In the genomic region with DNA sequence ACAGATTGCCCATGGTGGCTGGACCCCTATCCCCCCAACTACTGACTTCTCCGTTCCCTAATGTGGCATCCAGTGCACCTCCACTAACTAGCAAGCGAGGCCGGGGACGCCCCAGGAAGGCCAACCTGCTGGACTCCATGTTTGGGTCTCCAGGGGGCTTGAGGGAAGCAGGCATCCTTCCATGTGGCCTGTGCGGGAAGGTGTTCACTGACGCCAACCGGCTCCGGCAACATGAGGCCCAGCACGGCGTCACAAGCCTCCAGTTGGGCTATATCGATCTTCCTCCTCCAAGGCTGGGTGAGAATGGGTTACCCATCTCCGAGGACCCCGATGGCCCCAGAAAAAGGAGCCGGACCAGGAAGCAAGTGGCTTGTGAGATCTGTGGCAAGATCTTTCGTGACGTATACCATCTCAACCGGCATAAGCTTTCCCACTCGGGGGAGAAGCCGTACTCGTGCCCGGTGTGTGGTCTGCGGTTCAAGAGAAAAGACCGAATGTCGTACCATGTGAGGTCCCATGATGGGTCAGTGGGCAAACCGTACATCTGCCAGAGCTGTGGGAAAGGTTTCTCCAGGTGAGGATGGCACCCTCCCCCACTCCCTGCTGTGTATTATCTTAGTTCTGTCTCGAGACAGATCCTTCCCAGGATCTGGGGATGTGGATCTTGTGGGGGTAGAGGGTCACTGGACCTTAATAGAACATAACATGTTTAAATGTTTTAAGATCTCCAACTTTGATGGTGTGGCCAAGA, we compare ENCODE assay signal across 8 mouse cellular contexts. TPM values are rescaled to one million over a fixed set of nuclear protein-coding genes. Genes with fewer than 3 reads are reported as not detected.
DNase-seq lines count a peak whose midpoint lies in the region; ATAC-seq and TF ChIP-seq lines count a peak whose summit lies in the region.

No protein-coding gene starts in this region.

- TF ChIP-seq RAD21 in MEL (IDR thresholded peaks at IDR 0.05; ENCODE audit: low read depth, low read length) = no peak

- no peaks in the 10 kb centered on the region for H3K27me3 ChIP-seq in MEL (ENCODE audit: control insufficient read depth in 1 of 2, insufficient read depth in 2 of 2, low read length in 2 of 2)
- no peaks in the 10 kb centered on the region for H3K27me3 ChIP-seq in forebrain, embryonic 13.5 days
- no peaks in the 10 kb centered on the region for H3K27me3 ChIP-seq in midbrain, embryonic 10.5 days (ENCODE audit: low read depth, poor library complexity, severe bottlenecking)
- H3K27me3 ChIP-seq in thymus, adult 2 months (ENCODE audit: control insufficient read depth, insufficient read depth, low read length) = no peaks in the 10 kb centered on the region

- TF ChIP-seq CTCF in MEL (IDR thresholded peaks at IDR 0.05 in 2 of 3, conservative IDR thresholded peaks at IDR 0.05 in 1 of 3; ENCODE audit: control insufficient read depth in 1 of 3, insufficient read depth in 1 of 3, low read depth in 2 of 3, low read length in 3 of 3, poor library complexity in 1 of 3, severe bottlenecking in 1 of 3) = no peak
- TF ChIP-seq CTCF in thymus, adult 2 months (IDR thresholded peaks at IDR 0.05; ENCODE audit: borderline replicate concordance, control insufficient read depth, extremely low read depth, insufficient read depth, low read length, poor library complexity) = peak; percentile 13; the same call in 1 of the 2 replicates

- TF ChIP-seq POLR2A in MEL (IDR thresholded peaks at IDR 0.05; ENCODE audit: control insufficient read depth in 1 of 2, insufficient read depth in 1 of 2, low read depth in 1 of 2, low read length in 2 of 2, poor library complexity in 1 of 2) = no peak; a peak in 1 of 4 replicates
- no peak for TF ChIP-seq POLR2A in thymus, adult 2 months (IDR thresholded peaks at IDR 0.05; ENCODE audit: control insufficient read depth, extremely low read depth, insufficient read depth, low read length, poor library complexity)

- H3K27ac ChIP-seq in MEL (ENCODE audit: control insufficient read depth, low read depth, low read length) = peak overlapping the region; percentile 64
- peak overlapping the region; percentile 100 for H3K27ac ChIP-seq in forebrain, embryonic 13.5 days
- peak overlapping the region; percentile 100 for H3K27ac ChIP-seq in midbrain, embryonic 10.5 days (replicated peaks)
- H3K27ac ChIP-seq in thymus, adult 2 months (ENCODE audit: control insufficient read depth, insufficient read depth, low read length) = peak overlapping the region; percentile 90

- DNase-seq in heart, adult 18-20 months = peak; percentile 18 to 53
- DNase-seq in heart, adult 8-10 months (ENCODE audit: low spot score) = no peak
- DNase-seq in MEL (ENCODE audit: low read depth, low spot score) = peak; percentile 69
- DNase-seq in kidney, adult 8-10 months = peak; percentile 15 to 18
- peak; percentile 55 for DNase-seq in midbrain, embryonic 10.5 days (ENCODE audit: low spot score)
- peak; percentile 47 for DNase-seq in thymus, adult 2 months
- DNase-seq in adrenal gland, postnatal 4 days (ENCODE audit: low spot score in 2 of 2) = no peak

- H3K9me3 ChIP-seq in MEL (replicated peaks; ENCODE audit: insufficient read depth, low read length) = no peaks in the 10 kb centered on the region
- no peaks in the 10 kb centered on the region for H3K9me3 ChIP-seq in forebrain, embryonic 13.5 days (replicated peaks)
- no peaks in the 10 kb centered on the region; the same call in 1 of the 2 replicates for H3K9me3 ChIP-seq in midbrain, embryonic 10.5 days (replicated peaks)

- WGBS in forebrain, embryonic 13.5 days = 0% methylated on average over 26 of the region's 26 CpGs
- WGBS in midbrain, embryonic 10.5 days = under 1% methylated on average over 26 of the region's 26 CpGs
- WGBS in thymus, adult 2 months = under 1% methylated on average over 26 of the region's 26 CpGs

- peak overlapping the region; percentile 98 for H3K9ac ChIP-seq in MEL (ENCODE audit: control insufficient read depth, low read depth, low read length, poor library complexity, severe bottlenecking)
- peak overlapping the region; percentile 95 for H3K9ac ChIP-seq in forebrain, embryonic 13.5 days

- peak overlapping the region; percentile 100 for H3K4me2 ChIP-seq in forebrain, embryonic 13.5 days

- no peak for TF ChIP-seq EP300 in MEL (IDR thresholded peaks at IDR 0.05; ENCODE audit: low read depth in 1 of 2, low read length in 2 of 2)

- peaks cover 60% of the 10 kb centered on the region for H3K79me2 ChIP-seq in MEL (ENCODE audit: control insufficient read depth, insufficient read depth, low read length, poor library complexity)

- ATAC-seq in forebrain, embryonic 13.5 days = no peak

- H3K4me3 ChIP-seq in MEL (ENCODE audit: control insufficient read depth in 1 of 2, insufficient read depth in 1 of 2, low read depth in 2 of 2, low read length in 2 of 2) = peak overlapping the region; percentile 77 to 90
- H3K4me3 ChIP-seq in forebrain, embryonic 13.5 days = peak overlapping the region; percentile 86
- peak overlapping the region; percentile 95 for H3K4me3 ChIP-seq in midbrain, embryonic 10.5 days
- H3K4me3 ChIP-seq in thymus, adult 2 months (ENCODE audit: control insufficient read depth, insufficient read depth, low read length) = peak overlapping the region; percentile 71

- H3K4me1 ChIP-seq in MEL (ENCODE audit: control insufficient read depth in 1 of 2, insufficient read depth in 2 of 2, low read length in 2 of 2) = peaks cover 3 to 39% of the 10 kb centered on the region in 2 experiments
- peaks cover 66% of the 10 kb centered on the region for H3K4me1 ChIP-seq in forebrain, embryonic 13.5 days
- H3K4me1 ChIP-seq in midbrain, embryonic 10.5 days = peaks cover 64% of the 10 kb centered on the region
- peaks cover 38% of the 10 kb centered on the region for H3K4me1 ChIP-seq in thymus, adult 2 months (replicated peaks; ENCODE audit: control insufficient read depth, insufficient read depth, low read length)

- H3K36me3 ChIP-seq in MEL (ENCODE audit: control insufficient read depth in 1 of 2, insufficient read depth in 2 of 2, low read length in 2 of 2) = peaks cover 4 to 27% of the 10 kb centered on the region in 2 experiments
- H3K36me3 ChIP-seq in forebrain, embryonic 13.5 days (ENCODE audit: poor library complexity, severe bottlenecking) = peaks cover 36% of the 10 kb centered on the region
- peaks cover 49% of the 10 kb centered on the region for H3K36me3 ChIP-seq in midbrain, embryonic 10.5 days
- H3K36me3 ChIP-seq in thymus, adult 2 months (ENCODE audit: control insufficient read depth, insufficient read depth, low read length) = peaks cover 13% of the 10 kb centered on the region; the same call in 1 of the 2 replicates

TF ChIP-seq in MEL, 35 proteins besides CTCF, POLR2A, EP300 and RAD21 (continues in another document):
- TF ChIP-seq MAFK (IDR thresholded peaks at IDR 0.05; ENCODE audit: borderline replicate concordance, low read depth, low read length) = no peak
- TF ChIP-seq ZMIZ1 (IDR thresholded peaks at IDR 0.05; ENCODE audit: low read depth, low read length) = no peak; the same call in 1 of the 2 replicates
- no peak; the same call in 1 of the 2 replicates for TF ChIP-seq KAT2A (conservative IDR thresholded peaks at IDR 0.05; ENCODE audit: low read depth, low read length)
- no peak for TF ChIP-seq ETS1 (IDR thresholded peaks at IDR 0.05; ENCODE audit: low read depth, low read length)
- no peak for TF ChIP-seq ZKSCAN1 (IDR thresholded peaks at IDR 0.05; ENCODE audit: low read depth, low read length)
- TF ChIP-seq ZC3H11A (IDR thresholded peaks at IDR 0.05; ENCODE audit: low read depth, low read length) = no peak
- peak; percentile 66; the same call in 1 of the 2 replicates for TF ChIP-seq MYC (IDR thresholded peaks at IDR 0.05; ENCODE audit: low read depth, low read length)
- 0 out of 2 replicates have a peak, but pooled peaks have one; percentile 0 for TF ChIP-seq GATA1 (IDR thresholded peaks at IDR 0.05; ENCODE audit: low read depth, low read length)
- peak; percentile 40 for TF ChIP-seq MXI1 (IDR thresholded peaks at IDR 0.05; ENCODE audit: low read depth, low read length)
- TF ChIP-seq NRF1 (IDR thresholded peaks at IDR 0.05; ENCODE audit: insufficient read depth, low read depth, low read length, poor library complexity, severe bottlenecking) = no peak
- no peak for TF ChIP-seq HCFC1 (IDR thresholded peaks at IDR 0.05; ENCODE audit: low read depth, low read length)
- no peak for TF ChIP-seq POLR2AphosphoS2 (IDR thresholded peaks at IDR 0.05; ENCODE audit: low read length)

RNA-seq across cellular contexts. Expression of a gene that starts 2.8 kb away (rescaled TPM):
- 10 to 100 TPM; 19.4 to 23.1 TPM for total RNA-seq in heart, adult 18-20 months (2021)
- 10 to 100 TPM; 21.3 to 33.6 (median 25.4) TPM for total RNA-seq in heart, adult 8-10 months (2022)
- 52.0 and 63.1 TPM in 2 replicates for total RNA-seq in MEL (2012; rRNA removed)
- polyA plus RNA-seq in MEL (2012; ENCODE audit: insufficient read depth in 1 of 2, insufficient read length in 2 of 2, low read depth in 1 of 2, low replicate concordance in 2 of 2, missing spikeins in 1 of 2) = 10 to 100 TPM in 1 of 2 experiments, not detected in 1; 63.5 TPM
- polyA plus RNA-seq in forebrain, embryonic 13.5 days (2015; fragmentation: Nextera tagmentation; extraction: Ambion mirVana) = 77.6 and 85.1 TPM in 2 replicates
- polyA plus RNA-seq in midbrain, embryonic 10.5 days (2016; fragmentation: Nextera tagmentation; extraction: Ambion mirVana) = 112 and 122 TPM in 2 replicates
- polyA plus RNA-seq in thymus, adult 2 months (2012; rRNA removed) = 216 and 243 TPM in 2 replicates
- 10 to 100 TPM; 67.7 to 72.5 TPM for total RNA-seq in adrenal gland, postnatal 4 days (2021)

RNA-seq across cellular contexts. Expression of a gene that starts 25.3 kb away (rescaled TPM):
- total RNA-seq in heart, adult 18-20 months (2021) = 10 to 100 TPM; 60.1 to 70.5 TPM
- total RNA-seq in heart, adult 8-10 months (2022) = 10 to 100 TPM; 53.6 to 60.6 (median 58.8) TPM
- total RNA-seq in MEL (2012; rRNA removed) = 204 and 212 TPM in 2 replicates
- polyA plus RNA-seq in MEL (2012; ENCODE audit: insufficient read depth in 1 of 2, insufficient read length in 2 of 2, low read depth in 1 of 2, low replicate concordance in 2 of 2, missing spikeins in 1 of 2) = 1,000 to 10,000 TPM in 1 of 2 experiments, 100 to 1,000 TPM in 1; 161 to 1,664 TPM
- polyA plus RNA-seq in forebrain, embryonic 13.5 days (2015; fragmentation: Nextera tagmentation; extraction: Ambion mirVana) = 290 and 298 TPM in 2 replicates
- polyA plus RNA-seq in midbrain, embryonic 10.5 days (2016; fragmentation: Nextera tagmentation; extraction: Ambion mirVana) = 342 and 344 TPM in 2 replicates
- polyA plus RNA-seq in thymus, adult 2 months (2012; rRNA removed) = 36.8 and 36.9 TPM in 2 replicates
- total RNA-seq in adrenal gland, postnatal 4 days (2021) = 100 to 1,000 TPM; 116 to 117 TPM

RNA-seq across cellular contexts. Expression of a gene that starts 38.7 kb away (rescaled TPM):
- 10 to 100 TPM; 45.2 to 51.2 TPM for total RNA-seq in heart, adult 18-20 months (2021)
- total RNA-seq in heart, adult 8-10 months (2022) = 10 to 100 TPM; 37.3 to 67.8 (median 56.9) TPM
- 0.88 and 1.7 TPM in 2 replicates for total RNA-seq in MEL (2012; rRNA removed)
- 1 to 10 TPM in 1 of 2 experiments, not detected in 1; 2.7 TPM for polyA plus RNA-seq in MEL (2012; ENCODE audit: insufficient read depth in 1 of 2, insufficient read length in 2 of 2, low read depth in 1 of 2, low replicate concordance in 2 of 2, missing spikeins in 1 of 2)
- 18.7 and 22.8 TPM in 2 replicates for polyA plus RNA-seq in forebrain, embryonic 13.5 days (2015; fragmentation: Nextera tagmentation; extraction: Ambion mirVana)
- 7.4 and 13.0 TPM in 2 replicates for polyA plus RNA-seq in midbrain, embryonic 10.5 days (2016; fragmentation: Nextera tagmentation; extraction: Ambion mirVana)
- polyA plus RNA-seq in thymus, adult 2 months (2012; rRNA removed) = 151 and 153 TPM in 2 replicates
- total RNA-seq in adrenal gland, postnatal 4 days (2021) = 10 to 100 TPM; 31.9 to 32.2 TPM

Comparison
In these comparisons a context has a peak if more than half of its experiments do, and no peak if none do; other contexts are left out.
1. DNase-seq: peak in heart, adult 18-20 months (2 of 2), MEL (single experiment), kidney, adult 8-10 months (2 of 2), midbrain, embryonic 10.5 days (single experiment) and thymus, adult 2 months (single experiment); none in heart, adult 8-10 months (single experiment) and adrenal gland, postnatal 4 days (0 of 2).
2. RNA of a gene that starts 38.7 kb away (total RNA-seq): 37.3 to 67.8 TPM in heart, adult 8-10 months, 45.2 to 51.2 TPM in heart, adult 18-20 months and 31.9 to 32.2 TPM in adrenal gland, postnatal 4 days; 0.88 to 1.7 TPM in MEL; every median in the first group is over 10 times any median in the second.
3. Peak in every context shown above with its lines, with median percentiles within 50 percentile points of each other: H3K27ac ChIP-seq and H3K4me3 ChIP-seq.